Mouse (Mus musculus) heart, postnatal 25 days (tissue): ENCODE results near the gene Mas1. TPM values are rescaled to one million over a fixed set of nuclear protein-coding genes. Genes with fewer than 3 reads are reported as not detected.
"Not testable (repeated sequence)": the region's sequence is repeated elsewhere in the genome, so short reads cannot be mapped to it uniquely, and the experiment has no call there.

Experiments used
- DNase-seq: peaks from one replicate; pipeline ENCODE4 v3.0.0; 2022; ENCODE audit warnings: low spot score
- intact Hi-C: fragments of 180-260 bp; cut with DNase I; formaldehyde crosslinking; loops from one replicate; pipeline ENCODE4 v1.15.1; 2025
- total RNA-seq, 2 experiments: library from RNA; stranded (reverse); gene quantifications; 2 replicates each; pipeline ENCODE4 v1.2.3; 2021

The Mas1 gene
- total RNA-seq: 1 to 10 TPM in 1 of 2 experiments, under 1 TPM in 1; 0.42 to 1.8 TPM

DNA sequence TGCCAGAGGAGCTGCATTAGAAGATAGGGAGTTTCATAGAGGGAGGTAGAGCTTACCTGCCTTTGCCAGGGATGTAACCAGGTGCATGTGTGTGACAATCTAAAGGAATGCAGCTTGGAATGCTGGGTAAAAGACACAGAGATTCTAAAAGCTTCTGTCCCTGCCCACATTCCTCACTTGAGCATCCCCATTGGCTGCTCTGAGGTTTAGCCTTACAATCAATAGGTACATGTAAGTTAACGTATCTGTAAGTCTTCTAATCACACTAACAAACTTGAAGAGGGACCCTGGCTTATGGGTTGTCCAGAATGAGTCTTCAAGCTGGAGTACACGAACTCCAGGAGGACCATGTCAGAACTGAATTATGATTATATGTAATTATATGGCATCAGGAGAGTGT, at the start of gene Mas1:
Mas1 (minus strand) TSS at position 101 of the 400 bp plus-strand sequence.
- intact Hi-C loops: no loop called here
- no peak for DNase-seq

DNA sequence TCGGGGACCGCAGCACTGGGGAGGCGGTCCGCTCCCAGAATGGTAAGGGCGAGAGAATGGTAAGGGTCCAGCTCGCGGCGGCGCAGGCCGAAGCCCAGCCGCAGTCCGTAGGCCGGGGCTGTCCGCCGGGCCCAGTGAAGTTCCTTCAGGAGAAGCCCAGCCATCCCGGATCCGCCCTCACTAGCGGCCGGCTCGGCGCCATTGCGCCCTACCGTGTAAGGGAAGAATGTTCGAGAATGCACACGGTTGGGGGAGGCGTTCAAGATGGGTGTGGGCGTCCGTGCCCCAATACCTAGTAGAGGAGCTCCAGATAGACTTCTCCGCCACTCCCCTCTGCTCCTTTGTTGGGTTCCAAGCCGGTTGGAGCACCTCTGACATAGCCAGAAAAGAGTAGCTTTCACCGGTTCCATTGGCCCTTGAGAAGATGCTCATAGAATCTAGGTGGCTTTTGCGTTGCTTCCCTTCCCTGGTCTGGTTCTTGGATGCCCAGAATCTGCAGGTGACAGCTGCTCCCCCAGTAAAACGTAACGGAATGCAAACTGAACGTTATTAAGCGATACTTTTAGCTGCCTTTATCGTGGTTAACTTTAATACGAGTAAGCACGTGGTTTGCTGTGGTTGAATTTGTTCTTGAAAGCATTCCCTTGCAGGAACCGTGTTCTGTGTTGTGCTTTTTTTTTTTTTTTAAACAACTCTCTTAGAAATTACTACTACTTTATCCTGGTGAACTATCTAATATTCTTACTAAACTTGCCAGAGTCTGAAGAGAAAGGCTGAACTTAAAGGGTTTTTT, 48.8 kb upstream of the Mas1 start:
- intact Hi-C loops: loop anchor here (2.0 kb wide), 2 partner anchors 44 to 74 kb away; partner anchors contain the start of gene Acat2
- no peak for DNase-seq

DNA sequence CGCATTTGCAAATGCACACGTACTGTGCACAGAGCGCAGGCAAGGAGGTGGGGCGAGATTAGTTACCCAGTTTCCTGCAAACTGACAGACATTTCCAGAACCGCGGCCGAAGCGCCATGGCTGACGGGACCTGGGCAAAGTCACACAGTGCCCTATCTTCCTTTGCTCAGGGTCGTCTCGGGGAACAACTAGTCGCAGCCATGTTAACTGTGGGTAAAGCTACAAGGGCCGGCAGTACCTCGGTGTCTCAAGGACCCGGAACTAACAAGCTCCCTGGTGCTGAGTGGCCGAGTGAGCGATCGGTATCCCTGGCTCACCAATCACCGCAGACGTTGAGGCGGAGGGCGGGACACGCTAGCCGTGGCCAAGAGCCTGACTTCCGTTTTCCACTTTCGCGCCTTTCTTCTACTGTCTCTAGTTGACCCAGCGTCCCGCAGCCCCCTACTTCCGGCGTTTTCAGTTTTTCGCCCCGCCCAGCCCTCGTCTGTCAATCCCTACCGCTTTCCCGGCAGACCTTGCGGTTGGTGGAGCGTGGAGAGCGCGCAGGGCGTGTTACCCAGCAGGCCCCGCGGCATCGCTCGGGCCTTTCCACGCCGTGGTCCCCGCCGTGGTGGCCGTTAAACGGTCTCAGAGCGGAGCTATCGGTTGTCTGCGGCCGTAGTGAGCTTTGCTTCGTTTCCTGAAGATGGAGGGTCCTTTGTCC, 48.1 kb upstream of the Mas1 start, which contains the start of gene Mrpl18:
Mrpl18 (minus strand) TSS at position 465 of the 703 bp plus-strand sequence.
- intact Hi-C loops: loop anchor here (2.0 kb wide), 2 partner anchors 45 to 75 kb away; partner anchors contain the start of gene Acat2
- DNase-seq: peak; percentile 99

DNA sequence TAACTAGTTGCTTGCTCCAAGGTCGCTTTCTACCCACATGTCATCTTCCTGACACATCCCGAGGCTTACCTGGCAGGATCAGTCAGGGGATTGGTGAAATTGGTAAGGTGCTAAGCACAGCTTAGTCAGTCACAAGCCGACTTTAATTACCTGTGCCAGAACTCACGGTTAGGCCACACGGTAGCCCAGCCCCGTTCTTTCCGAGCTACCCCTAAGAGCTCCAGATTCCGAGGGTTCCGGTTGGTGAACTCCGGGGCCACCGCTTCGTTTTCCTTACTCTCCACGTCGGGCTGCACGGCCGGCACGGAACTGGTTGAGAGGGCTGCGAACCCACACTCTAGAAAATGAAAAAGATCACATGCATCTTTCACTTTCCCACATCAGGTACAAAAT, 47.5 kb upstream of the Mas1 start, which contains the start of gene Tcp1:
Tcp1 (plus strand) TSS at position 214 of the 393 bp plus-strand sequence.
- no peak for DNase-seq
- intact Hi-C loops: no loop called here

DNA sequence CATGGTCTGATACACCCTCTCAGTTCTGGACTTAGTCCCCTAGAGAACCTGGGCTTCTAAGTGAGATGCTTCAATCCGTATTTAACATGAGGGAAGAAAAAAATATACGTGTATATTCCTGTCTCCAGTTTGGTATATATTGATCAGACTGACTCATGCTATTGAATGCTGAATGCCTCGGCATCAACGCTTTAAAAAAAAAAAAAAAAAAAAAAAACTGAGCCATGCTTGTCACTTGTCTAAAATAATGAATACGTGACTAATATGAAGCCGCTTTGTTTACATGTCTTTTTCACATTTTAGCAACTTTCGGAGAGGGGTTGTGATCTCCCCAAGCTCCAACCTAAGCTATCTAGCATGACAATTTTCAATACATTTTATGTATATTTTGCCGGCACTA, 42.4 kb upstream of the Mas1 start:
- no peak for DNase-seq
- intact Hi-C loops: no loop called here

DNA sequence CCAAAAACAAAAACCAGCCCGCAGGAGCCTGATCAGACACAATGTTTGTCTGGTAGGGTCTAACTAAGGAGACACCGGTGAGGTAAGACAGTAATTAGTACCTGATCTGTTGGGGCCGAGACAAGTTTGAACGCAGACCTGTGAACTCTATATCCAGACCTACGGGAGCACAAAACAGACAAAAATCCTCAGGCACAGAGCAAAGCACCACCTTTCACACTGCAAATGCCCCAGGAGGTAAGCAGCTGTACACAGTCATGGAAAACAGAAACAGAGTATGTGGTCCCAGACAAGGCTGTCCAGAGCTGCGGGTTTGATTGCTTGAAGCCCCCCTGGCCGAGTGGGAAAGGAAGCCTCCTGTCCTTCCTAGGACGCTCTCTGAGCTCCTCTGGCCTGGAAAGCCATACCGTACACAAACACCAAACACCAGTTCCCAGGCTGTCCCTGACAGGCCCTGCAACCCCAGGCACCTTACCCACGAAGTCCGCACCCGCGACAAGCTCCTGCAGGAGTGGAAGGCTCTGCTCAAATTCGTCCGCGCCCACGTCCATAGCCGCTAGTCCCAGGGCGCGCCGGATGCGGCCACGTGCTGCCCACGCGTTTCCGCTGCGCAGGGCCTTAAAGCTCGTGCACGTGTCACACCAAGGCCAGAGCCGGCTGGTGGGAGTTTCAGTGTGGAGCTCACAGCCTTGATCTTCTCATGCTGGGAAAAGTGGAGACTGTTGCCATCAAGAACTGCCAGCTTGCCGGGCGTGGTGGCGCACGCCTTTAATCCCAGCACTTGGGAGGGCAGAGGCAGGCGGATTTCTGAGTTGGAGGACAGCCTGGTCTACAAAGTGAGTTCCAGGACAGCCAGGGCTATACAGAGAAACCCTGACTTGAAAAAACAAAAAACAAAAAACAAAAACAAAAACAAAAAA, 41.7 kb upstream of the Mas1 start, which contains the start of gene Pnldc1:
Pnldc1 (minus strand) TSS at position 870 of the 920 bp plus-strand sequence.
- intact Hi-C loops: no loop called here
- no peak for DNase-seq

DNA sequence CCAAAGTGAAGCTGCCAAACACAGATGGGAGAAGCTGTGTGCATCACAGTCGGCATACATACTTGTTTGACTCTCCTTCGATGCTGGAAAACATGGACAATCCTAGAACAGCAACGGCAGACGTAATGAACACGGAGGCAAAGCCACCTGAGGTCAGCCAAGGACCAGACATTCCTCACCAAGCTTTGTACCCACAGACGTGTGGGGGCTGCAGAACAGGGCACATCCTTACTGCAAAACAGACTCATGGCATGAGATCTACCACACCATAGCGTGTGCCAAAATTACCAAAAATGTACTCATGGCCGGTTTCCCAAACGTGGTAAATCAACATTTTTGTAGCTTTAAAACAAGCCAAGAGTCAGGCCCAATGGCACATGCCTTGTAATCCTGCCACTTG, 38.5 kb upstream of the Mas1 start:
- intact Hi-C loops: no loop called here
- no peak for DNase-seq

DNA sequence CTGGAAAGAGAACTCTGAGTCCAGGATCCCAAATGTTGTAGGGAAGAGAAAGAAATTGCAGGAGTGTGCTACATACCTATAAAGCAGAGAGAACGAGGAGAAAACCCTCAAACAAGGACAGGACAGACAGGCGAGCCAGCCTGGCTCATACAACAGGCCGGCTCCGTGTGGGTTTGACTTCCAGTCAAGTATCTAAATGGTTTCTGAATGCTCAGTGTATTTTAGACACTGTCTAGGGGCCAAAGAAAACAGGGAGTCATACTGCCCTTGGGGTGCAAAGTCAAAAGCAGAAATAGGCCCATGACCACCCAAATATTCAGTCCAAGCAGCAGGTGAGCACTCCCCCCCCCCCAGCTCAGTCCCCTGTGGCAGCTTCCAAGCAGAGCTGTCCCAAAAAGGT, 37.9 kb upstream of the Mas1 start:
- no peak for DNase-seq
- intact Hi-C loops: no loop called here

DNA sequence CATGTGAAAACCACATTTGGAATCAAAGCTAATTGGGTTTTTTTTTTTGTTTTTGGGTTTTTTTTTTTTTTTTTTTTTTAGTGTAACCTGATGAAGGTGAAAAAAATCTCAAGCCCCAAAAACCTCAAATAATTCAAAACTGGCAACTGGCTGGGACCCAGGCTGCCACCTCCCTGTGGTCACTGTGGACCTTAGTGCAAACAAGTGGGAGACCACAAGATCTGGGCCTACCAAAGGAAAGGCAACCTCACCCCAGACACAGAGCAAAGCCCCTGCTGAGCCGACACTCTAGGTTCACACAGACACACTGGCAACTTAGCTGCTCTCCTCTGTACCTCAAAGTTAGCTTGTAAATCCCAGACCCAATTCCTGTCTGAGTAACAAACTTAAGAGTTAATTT, 36.4 kb upstream of the Mas1 start:
- intact Hi-C loops: no loop called here
- no peak for DNase-seq

DNA sequence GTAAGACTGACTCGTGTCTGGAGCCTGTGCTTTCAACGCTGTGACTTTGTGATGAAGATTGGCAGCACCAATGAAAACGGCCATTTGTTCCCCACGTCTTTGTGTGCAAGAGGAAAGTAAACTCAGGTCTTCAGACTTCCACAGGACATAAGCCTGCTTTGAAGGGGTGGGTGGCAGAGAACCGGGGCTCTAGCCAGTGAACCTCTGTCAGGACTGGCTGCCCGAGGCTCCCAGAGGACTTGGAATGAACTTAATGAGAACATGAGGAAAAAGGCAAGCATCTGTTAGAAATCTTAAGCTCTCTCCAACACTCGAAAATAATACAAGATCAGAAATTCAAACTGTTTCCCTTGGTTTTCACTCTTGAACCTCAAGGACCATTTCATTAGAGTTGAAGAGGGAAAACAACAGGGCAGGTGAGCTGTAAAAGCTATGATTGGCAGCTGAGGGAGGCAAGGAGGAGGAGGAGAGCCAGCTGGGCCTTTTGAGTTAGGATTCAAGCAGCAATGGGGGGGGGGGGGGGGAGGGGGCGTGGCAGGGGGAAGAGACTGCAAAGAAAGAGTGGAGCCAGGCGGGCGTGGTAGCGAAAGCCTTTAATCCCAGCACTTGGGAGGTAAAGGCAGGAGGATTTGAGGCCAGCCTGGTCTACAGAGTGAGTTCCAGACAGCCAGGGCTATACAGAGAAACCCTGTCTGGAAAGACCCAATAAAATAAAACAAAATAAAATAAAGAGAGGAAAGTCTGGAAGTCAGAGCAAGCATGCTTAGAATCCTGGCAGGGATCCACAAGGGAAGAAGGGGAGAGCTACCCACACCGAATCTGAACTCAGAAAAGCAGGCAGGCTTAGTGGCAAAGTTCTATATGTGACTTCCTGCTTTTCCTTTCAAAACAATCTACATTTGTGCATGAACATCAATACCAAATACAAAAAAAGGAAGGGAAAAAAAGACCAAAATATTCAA, 35.7 kb upstream of the Mas1 start:
- intact Hi-C loops: no loop called here
- DNase-seq: no peak

DNA sequence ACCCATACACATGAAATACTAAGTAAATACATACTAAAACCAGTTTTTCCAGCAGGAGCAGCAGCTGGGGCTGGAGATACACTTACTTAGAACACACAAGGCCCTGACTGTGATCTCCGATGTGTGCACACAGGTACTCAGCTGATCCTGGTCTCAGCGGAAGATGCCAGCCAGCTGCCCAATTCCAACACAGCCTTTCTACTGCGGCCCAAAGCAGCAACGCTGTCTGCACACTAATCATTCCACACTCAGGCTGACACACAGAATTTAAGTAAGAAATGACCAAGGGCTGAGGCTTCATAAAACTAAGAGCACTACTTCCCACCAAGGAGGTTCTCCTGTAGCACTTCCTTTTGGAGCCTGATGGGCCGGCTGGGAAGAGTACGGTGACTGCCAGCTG, 34.3 kb upstream of the Mas1 start:
- intact Hi-C loops: no loop called here
- no peak for DNase-seq

DNA sequence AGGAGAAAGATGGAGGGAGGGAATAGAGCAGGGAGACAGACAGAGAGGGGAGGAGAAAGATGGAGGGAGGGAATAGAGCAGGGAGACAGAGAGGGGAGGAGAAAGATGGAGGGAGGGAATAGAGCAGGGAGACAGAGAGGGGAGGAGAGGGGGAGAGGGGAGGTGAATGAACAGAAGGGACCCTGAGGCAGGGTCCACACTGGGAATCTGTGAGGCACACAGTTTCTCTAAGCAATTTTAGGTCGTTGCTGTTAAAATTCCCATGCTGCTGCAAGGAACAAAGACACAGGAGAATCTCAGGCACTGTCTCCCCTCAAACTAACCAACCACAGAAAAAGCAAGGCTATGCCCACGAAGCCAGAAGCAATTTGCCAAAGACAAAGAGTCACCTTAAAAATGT, 30.7 kb upstream of the Mas1 start:
- intact Hi-C loops, DNase-seq: not testable (repeated sequence)

DNA sequence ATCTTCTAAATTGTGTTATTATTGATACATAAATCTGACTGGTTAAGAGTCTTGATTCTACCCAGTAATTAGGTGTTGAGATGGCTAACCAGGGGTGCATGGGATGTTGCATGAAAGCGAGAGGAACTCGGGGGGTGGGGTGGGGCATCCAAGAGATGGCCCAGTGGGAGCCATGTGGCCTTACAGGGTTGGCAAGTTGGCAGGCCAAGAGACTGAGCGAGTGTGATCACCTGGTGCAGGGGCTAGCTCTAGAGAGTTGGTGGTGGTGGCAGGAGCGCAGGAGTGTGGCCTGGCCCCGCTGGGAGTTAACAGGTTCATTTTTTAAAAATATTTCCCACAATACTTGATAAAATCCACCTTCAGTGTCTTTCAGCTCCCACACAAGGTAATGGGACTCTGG, 29.7 kb upstream of the Mas1 start:
- intact Hi-C loops: no loop called here
- DNase-seq: no peak

DNA sequence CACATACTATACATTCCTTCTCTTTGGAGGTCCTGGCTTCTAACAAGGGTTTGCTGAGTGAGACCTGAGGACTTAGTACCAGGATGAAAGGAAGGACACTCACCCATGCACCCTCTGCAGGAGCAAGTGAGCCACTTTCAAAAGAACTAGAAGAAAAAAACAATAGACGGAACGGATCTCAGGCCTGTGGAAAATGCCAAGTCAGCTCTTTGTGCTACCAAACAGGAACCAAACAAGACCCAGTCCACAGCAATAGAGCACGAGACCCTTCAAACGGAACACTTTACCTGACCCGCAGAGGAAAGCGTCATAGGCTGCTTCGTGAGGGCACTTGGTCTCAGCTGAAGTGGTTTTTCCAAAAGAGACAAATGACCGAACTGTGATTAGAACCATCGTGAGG, 24.1 kb upstream of the Mas1 start:
- intact Hi-C loops: no loop called here
- no peak for DNase-seq

DNA sequence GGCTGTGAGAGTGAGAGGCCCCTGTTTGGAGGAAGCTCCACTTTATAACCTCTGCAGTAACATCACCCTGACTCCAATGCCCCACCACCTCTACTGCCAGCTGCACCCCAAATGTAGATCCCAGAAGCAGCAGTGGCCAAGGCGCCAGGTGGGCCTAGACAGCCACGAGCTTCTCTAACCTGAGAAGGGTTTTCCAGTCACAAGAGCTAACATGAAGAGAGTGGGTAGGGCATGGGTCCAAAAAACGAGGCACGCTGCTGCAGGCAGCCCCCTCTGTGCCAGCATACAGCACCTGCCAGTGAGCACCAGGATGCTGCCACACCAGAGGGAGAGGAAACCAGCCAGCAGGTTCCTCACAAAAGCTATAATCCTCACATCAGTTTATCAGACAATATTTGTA, 23.1 kb upstream of the Mas1 start:
- intact Hi-C loops: no loop called here
- DNase-seq: no peak

DNA sequence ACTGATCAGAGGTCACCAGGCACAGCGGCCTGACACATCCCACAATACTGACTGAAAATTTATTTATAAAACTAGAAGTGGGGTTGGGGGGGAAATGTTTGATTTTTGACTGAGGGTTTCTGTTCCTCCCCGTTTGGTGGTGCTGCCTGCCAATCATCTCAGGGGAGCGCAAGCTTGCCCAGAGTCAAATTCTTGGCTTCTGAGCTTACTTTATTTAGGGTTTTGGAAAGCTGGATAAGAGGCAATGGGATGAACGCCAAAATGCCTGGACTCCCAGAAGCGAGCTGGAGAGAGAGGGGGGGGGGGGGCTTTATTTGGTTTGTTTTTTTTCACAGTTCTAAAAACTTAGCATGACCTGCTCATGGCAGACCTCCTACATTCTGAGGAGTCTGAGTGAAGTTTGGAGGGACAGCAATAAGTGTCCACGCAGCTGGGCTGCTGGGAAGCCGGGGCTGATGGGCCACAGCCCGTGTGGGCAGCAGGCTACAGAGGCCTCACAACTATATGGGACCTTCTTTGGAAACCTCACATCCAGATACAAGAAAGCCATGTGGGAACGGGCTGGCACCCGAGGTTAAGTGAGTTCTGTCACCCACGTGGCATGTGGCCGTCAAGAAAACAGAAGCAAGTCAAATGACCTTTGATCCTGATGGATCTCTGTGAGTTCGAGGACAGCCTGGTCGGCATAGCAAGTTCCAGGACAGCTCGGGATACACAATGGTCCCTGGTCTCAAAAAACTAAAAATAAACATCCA, 19.3 kb upstream of the Mas1 start:
- DNase-seq: no peak
- intact Hi-C loops: no loop called here

DNA sequence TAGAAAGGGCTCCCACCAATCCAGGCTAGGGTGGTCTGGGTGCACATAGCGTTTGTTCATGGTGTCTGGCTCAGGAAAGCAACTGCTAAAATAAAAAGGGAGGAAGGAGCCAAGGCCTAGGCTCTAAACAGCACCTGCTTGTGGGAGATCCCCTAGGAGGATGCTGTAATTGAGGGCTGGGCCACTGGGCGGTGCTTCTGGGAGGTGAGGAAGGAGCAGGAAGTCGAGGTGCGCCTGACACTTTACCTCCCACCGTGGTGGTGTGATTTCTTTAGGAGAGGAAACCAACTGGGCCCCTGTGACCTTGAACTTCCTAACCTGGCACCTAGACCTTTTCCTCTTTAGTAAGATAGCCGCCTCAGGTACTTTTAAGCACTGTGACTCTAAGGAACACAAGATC, 18.7 kb upstream of the Mas1 start:
- DNase-seq: no peak
- intact Hi-C loops: no loop called here

DNA sequence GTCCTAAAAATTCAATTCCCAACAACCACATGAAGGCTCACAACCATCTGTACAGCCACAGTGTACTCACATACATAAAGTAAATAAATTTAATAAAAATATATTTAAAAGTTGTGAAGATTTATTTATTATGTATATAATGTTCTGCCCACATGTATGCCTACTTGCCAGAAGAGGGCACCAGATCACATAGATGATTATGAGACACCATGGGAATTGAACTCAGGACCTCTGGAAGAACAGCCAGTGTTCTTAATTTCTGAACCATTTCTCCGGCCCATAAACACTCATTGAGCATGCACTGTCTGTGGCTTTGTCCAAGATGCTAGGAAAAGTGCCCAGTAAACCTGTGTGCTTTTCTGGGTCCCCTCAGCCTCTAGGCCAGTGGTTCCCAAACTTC, 13.3 kb upstream of the Mas1 start:
- intact Hi-C loops: loop anchor here (2.0 kb wide), 1 partner anchor 116 kb away; no protein-coding TSS in a partner anchor
- no peak for DNase-seq
